13 mouse cellular contexts compared by ENCODE assay signal in the genomic region with DNA sequence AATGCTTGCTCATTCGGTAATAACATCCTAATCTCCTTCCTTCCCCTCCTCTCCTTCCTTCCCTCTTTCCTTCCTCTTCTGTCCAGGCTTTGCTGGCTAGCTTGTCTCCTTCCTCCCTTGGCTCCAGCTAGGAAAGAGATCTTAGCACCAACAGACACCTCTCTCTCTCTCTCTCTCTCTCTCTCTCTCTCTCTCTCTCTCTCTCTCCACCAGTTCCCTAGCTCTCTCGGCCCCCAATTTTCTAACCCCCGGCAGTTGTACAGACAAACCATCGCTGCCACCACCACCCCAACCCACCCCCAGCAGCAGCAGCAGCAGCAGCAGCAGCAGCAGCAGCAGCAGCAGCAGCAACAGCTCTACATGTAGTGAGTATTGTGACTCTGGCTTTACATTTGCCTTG. TPM values are rescaled to one million over a fixed set of nuclear protein-coding genes. Genes with fewer than 3 reads are reported as not detected.
A peak's percentile ranks its signal among the peaks of the same experiment; 100 is the strongest.
DNase-seq lines count a peak whose midpoint lies in the region; ATAC-seq and TF ChIP-seq lines count a peak whose summit lies in the region.
"Had no signal": no experiment of that assay in that cellular context is flagged by ENCODE, and none has a peak within 500 bp of the region (broad histone marks: within the 10 kb centered on the region; RNA-seq: fewer than 3 reads in every experiment).

No protein-coding gene starts in this region.

- DNase-seq in heart, adult 9 months (ENCODE audit: low spot score in 2 of 2): no peak
- no peak for DNase-seq in forebrain, embryonic 11.5 days (ENCODE audit: low spot score)
- DNase-seq in hindbrain, postnatal 0 days (ENCODE audit: low spot score): no peak
- DNase-seq in frontal cortex, postnatal 10 days (ENCODE audit: low spot score in 2 of 2): no peak
- no peak for DNase-seq in layer of hippocampus, postnatal 10 days (ENCODE audit: low spot score in 2 of 2)
- DNase-seq: gastrocnemius, postnatal 36 days; thymus, postnatal 25 days had no signal

- no peaks in the 10 kb centered on the region for H3K9me3 ChIP-seq in heart, embryonic 14.5 days (ENCODE audit: control insufficient read depth, low read length)
- no peaks in the 10 kb centered on the region for H3K9me3 ChIP-seq in forebrain, embryonic 11.5 days (ENCODE audit: control insufficient read depth, low read length)
- H3K9me3 ChIP-seq in hindbrain, postnatal 0 days (ENCODE audit: low read length): no peaks in the 10 kb centered on the region
- H3K9me3 ChIP-seq in midbrain, embryonic 16.5 days (replicated peaks; ENCODE audit: control insufficient read depth, low read length, poor library complexity, severe bottlenecking): no peaks in the 10 kb centered on the region

- ATAC-seq in heart, embryonic 14.5 days (ENCODE audit: insufficient number of reproducible peaks, insufficient read depth, low FRiP score, low read depth): no peak
- no peak for ATAC-seq in forebrain, embryonic 11.5 days (replicated peaks; ENCODE audit: low FRiP score)
- ATAC-seq in hindbrain, postnatal 0 days: no peak
- no peak for ATAC-seq in midbrain, embryonic 16.5 days
- ATAC-seq in granulocyte monocyte progenitor cell, adult 5-6 weeks (replicated peaks; ENCODE audit: poor library complexity, severe bottlenecking): no peak

- peaks cover 7 to 8% of the 10 kb centered on the region in 2 experiments; a peak in 1 of 4 replicates for H3K4me1 ChIP-seq in heart, embryonic 14.5 days (ENCODE audit: control insufficient read depth in 2 of 2, insufficient read depth in 2 of 2, low read length in 2 of 2)
- peaks cover 36% of the 10 kb centered on the region for H3K4me1 ChIP-seq in forebrain, embryonic 11.5 days (replicated peaks; ENCODE audit: control insufficient read depth, insufficient read depth, low read length)
- H3K4me1 ChIP-seq in hindbrain, postnatal 0 days (ENCODE audit: insufficient read depth, low read length): peaks cover 17% of the 10 kb centered on the region
- H3K4me1 ChIP-seq in midbrain, embryonic 16.5 days (ENCODE audit: control insufficient read depth, insufficient read depth, low read length): peaks cover 8% of the 10 kb centered on the region; the same call in 1 of the 2 replicates

- 0 out of 2 replicates have a peak overlapping the region, but pooled peaks have one; percentile 1 for H3K9ac ChIP-seq in heart, embryonic 14.5 days (ENCODE audit: low read length)
- peak overlapping the region; percentile 30 for H3K9ac ChIP-seq in forebrain, embryonic 11.5 days (ENCODE audit: low read length)
- H3K9ac ChIP-seq in hindbrain, postnatal 0 days (replicated peaks; ENCODE audit: low read length): no peak overlapping the region
- H3K9ac ChIP-seq in midbrain, embryonic 16.5 days (ENCODE audit: low read depth, low read length): peak overlapping the region; percentile 31; the same call in 1 of the 2 replicates
- H3K9ac ChIP-seq: liver, embryonic 14.5 days had no signal

- peak overlapping the region; percentile 54; the same call in 1 of the 2 replicates for H3K4me2 ChIP-seq in heart, embryonic 14.5 days (ENCODE audit: low read length)
- H3K4me2 ChIP-seq in forebrain, embryonic 11.5 days (ENCODE audit: low read depth, low read length, severe bottlenecking): peak overlapping the region; percentile 40
- peak overlapping the region; percentile 4; the same call in 1 of the 2 replicates for H3K4me2 ChIP-seq in hindbrain, postnatal 0 days (ENCODE audit: low read depth, low read length)
- H3K4me2 ChIP-seq in midbrain, embryonic 16.5 days (ENCODE audit: low read length): peak overlapping the region; percentile 34; the same call in 1 of the 2 replicates

- 38% methylated on average over 4 of the region's 4 CpGs for WGBS in heart, embryonic 14.5 days
- 7% methylated on average over 4 of the region's 4 CpGs for WGBS in forebrain, embryonic 11.5 days
- 17% methylated on average over 4 of the region's 4 CpGs for WGBS in hindbrain, postnatal 0 days
- 9% methylated on average over 4 of the region's 4 CpGs for WGBS in midbrain, embryonic 16.5 days

- TF ChIP-seq CTCF in hindbrain, postnatal 0 days (IDR thresholded peaks at IDR 0.05; ENCODE audit: low read depth): no peak

- no peak overlapping the region for H3K27ac ChIP-seq in heart, embryonic 14.5 days (replicated peaks in 1 of 2; ENCODE audit: control insufficient read depth in 1 of 2, insufficient read depth in 1 of 2, low read depth in 2 of 2, low read length in 2 of 2)
- H3K27ac ChIP-seq in forebrain, embryonic 11.5 days (ENCODE audit: low read depth, low read length): peak overlapping the region; percentile 63
- no peak overlapping the region for H3K27ac ChIP-seq in hindbrain, postnatal 0 days
- no peak overlapping the region for H3K27ac ChIP-seq in midbrain, embryonic 16.5 days (ENCODE audit: low read length)
- H3K27ac ChIP-seq: kidney, postnatal 0 days; liver, embryonic 14.5 days had no signal

- H3K4me3 ChIP-seq in heart, embryonic 14.5 days (ENCODE audit: control insufficient read depth in 1 of 2, insufficient read depth in 1 of 2, low read depth in 1 of 2, low read length in 2 of 2): no peak overlapping the region
- no peak overlapping the region for H3K4me3 ChIP-seq in forebrain, embryonic 11.5 days (ENCODE audit: low read depth, low read length)
- no peak overlapping the region for H3K4me3 ChIP-seq in hindbrain, postnatal 0 days (ENCODE audit: low read length)
- H3K4me3 ChIP-seq in midbrain, embryonic 16.5 days (ENCODE audit: low read depth, low read length): no peak overlapping the region

- H3K27me3 ChIP-seq in heart, embryonic 14.5 days (ENCODE audit: control insufficient read depth, insufficient read depth, low read length): no peaks in the 10 kb centered on the region
- H3K27me3 ChIP-seq in forebrain, embryonic 11.5 days (ENCODE audit: control insufficient read depth, insufficient read depth, low read length): no peaks in the 10 kb centered on the region
- 0 out of 2 replicates have a peak, but pooled peaks cover 3% of the 10 kb centered on the region for H3K27me3 ChIP-seq in hindbrain, postnatal 0 days (ENCODE audit: insufficient read depth, low read length)
- H3K27me3 ChIP-seq in midbrain, embryonic 16.5 days (ENCODE audit: control insufficient read depth, insufficient read depth, low read depth, low read length): peaks cover 21% of the 10 kb centered on the region

- H3K36me3 ChIP-seq in heart, embryonic 14.5 days (ENCODE audit: control insufficient read depth, insufficient read depth, low read length): no peaks in the 10 kb centered on the region
- no peaks in the 10 kb centered on the region for H3K36me3 ChIP-seq in forebrain, embryonic 11.5 days (ENCODE audit: control insufficient read depth, insufficient read depth, low read length)
- no peaks in the 10 kb centered on the region for H3K36me3 ChIP-seq in hindbrain, postnatal 0 days (ENCODE audit: insufficient read depth, low read length)
- H3K36me3 ChIP-seq in midbrain, embryonic 16.5 days (ENCODE audit: control insufficient read depth, insufficient read depth, low read length): no peaks in the 10 kb centered on the region

RNA-seq across cellular contexts. Expression of gene Pax6, which starts 57.0 kb away (rescaled TPM):
- polyA plus RNA-seq in heart, embryonic 14.5 days (2014; fragmentation: Nextera tagmentation; extraction: Ambion mirVana): 0.12 and 0.23 TPM in 2 replicates
- polyA plus RNA-seq in forebrain, embryonic 11.5 days (2014; fragmentation: Nextera tagmentation; extraction: Ambion mirVana): 97.2 and 103 TPM in 2 replicates
- 88.7 and 136 TPM in 2 replicates for total RNA-seq in hindbrain, postnatal 0 days (2014; rRNA removed)
- 68.7 and 82.3 TPM in 2 replicates for polyA plus RNA-seq in hindbrain, postnatal 0 days (2015; fragmentation: Nextera tagmentation; extraction: Ambion mirVana)
- polyA plus RNA-seq in midbrain, embryonic 16.5 days (2015; fragmentation: Nextera tagmentation; extraction: Ambion mirVana): 17.4 and 25.7 TPM in 2 replicates
- 10 to 100 TPM; 11.8 to 13.5 TPM for total RNA-seq in layer of hippocampus, postnatal 10 days (2021)
- total RNA-seq in granulocyte monocyte progenitor cell, adult 5-6 weeks (2014; fragmentation: Nextera tagmentation): not detected in 2 replicates
- 0.10 TPM in 1 of 2 replicates, not detected in the other for total RNA-seq in granulocyte monocyte progenitor cell, adult 5-6 weeks (2017)
- total RNA-seq: gastrocnemius, postnatal 36 days; neutrophil, adult 5-6 weeks had no signal

Comparison
In these comparisons a context has a peak if more than half of its experiments do, and no peak if none do; other contexts are left out.
1. H3K4me2 ChIP-seq: peak in every context shown above with its lines; median percentile 54 in heart, embryonic 14.5 days; 40 in forebrain, embryonic 11.5 days; 34 in midbrain, embryonic 16.5 days; 4 in hindbrain, postnatal 0 days.
2. RNA of gene Pax6, which starts 57.0 kb away (polyA plus RNA-seq): 97.2 to 103 TPM in forebrain, embryonic 11.5 days, 68.7 to 82.3 TPM in hindbrain, postnatal 0 days and 17.4 to 25.7 TPM in midbrain, embryonic 16.5 days; 0.12 to 0.23 TPM in heart, embryonic 14.5 days; every median in the first group is over 10 times any median in the second.